Mouse (Mus musculus) hematopoietic stem cell, adult 5-6 weeks (primary cell): ENCODE measurements at regions not wholly inside any gene's neighbourhood (a gene's known extent, or its start where the extent isn't known, plus 50 kb on each side); places are given as distances from the start of the nearest gene placed in this dataset.
"Not testable (repeated sequence)": the region's sequence is repeated elsewhere in the genome, so short reads cannot be mapped to it uniquely, and the experiment has no call there.

ENCODE experiments used
- ATAC-seq, 2 experiments: fragments of 125-278 bp in 1 of 2; replicated peaks in 1 of 2; 2 replicates each; pipeline ENCODE4 v1.8.0; 2016 to 2017; ENCODE audit warnings: inconsistent platforms in 2 of 2, mild to moderate bottlenecking in 2 of 2, moderate number of reproducible peaks in 2 of 2, low read depth in 1 of 2, moderate TSS enrichment in 1 of 2; ENCODE audit not compliant: low FRiP score in 2 of 2, poor library complexity in 2 of 2, severe bottlenecking in 2 of 2, insufficient read depth in 1 of 2, low TSS enrichment in 1 of 2

GRCm38 (mm10) chr7:87096500-87096899, 100.6 kb downstream of the Vmn2r79 start:
- no peak for ATAC-seq

DNA sequence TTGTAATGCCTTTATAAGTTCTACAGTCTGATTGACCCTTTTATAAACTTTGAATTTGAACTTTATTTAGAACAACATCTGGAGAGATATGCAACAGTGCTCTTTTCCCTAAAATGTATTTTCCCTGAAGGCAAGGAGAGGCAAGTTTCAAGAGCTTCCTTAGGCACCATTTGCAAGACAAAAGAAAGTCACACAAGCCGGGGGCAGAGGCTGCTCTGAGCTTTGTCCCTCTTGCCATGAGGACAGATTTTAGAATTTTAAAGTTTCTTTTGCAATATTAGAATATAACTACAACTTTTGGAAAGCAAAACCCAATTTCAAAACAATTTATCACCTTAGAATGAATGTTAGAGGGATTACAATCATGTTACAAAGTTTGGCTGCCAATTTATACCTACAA, 103.7 kb downstream of the Vmn2r79 start:
- ATAC-seq = not testable (repeated sequence)

DNA sequence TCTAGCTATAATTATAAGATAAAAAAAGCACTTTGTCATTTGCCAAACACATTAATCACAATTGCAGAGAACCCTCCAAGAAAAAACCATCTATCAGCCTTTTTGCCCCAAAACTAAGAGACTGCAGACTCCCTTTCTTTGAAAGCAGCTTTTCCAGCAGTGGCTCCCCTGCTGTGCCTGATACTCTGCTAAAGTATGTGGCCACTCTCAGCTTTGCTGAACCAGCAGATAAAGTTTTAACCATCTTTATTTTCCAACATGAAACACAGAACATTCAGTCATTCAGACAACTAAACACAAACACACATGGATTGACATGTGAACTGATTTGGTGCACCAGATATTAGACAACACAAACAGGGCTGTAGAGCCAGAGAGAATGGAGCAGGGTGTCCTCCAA, 104.5 kb downstream of the Vmn2r79 start:
- ATAC-seq = not testable (repeated sequence)

DNA sequence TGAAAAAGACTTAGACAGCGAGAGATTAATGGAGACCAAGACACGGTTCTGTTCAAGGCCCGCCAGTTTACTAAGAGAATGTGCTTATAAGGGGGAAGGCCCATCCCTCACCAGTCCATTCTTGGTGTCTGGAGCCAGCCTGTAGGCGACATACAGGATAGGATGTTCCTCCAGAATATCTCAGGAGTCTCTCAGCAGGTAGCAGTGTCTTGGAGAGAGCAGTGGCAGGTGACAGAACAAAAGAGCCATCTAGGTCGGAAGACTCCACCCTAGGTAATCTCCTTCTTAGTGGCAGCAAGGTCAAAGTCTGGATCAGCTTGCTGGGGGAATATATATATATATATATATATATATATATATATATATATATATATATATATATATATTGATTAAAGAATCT, 105.4 kb downstream of the Vmn2r79 start:
- ATAC-seq = not testable (repeated sequence)

- peak; percentile 77 to 89; a peak in 3 of 4 replicates for ATAC-seq
These were observed 114.5 kb downstream of the Vmn2r79 start for GRCm38 (mm10) chr7:87110312-87110984.

GRCm38 (mm10) chr7:87110985-87111372, 115.1 kb downstream of the Vmn2r79 start:
- no peak for ATAC-seq

DNA sequence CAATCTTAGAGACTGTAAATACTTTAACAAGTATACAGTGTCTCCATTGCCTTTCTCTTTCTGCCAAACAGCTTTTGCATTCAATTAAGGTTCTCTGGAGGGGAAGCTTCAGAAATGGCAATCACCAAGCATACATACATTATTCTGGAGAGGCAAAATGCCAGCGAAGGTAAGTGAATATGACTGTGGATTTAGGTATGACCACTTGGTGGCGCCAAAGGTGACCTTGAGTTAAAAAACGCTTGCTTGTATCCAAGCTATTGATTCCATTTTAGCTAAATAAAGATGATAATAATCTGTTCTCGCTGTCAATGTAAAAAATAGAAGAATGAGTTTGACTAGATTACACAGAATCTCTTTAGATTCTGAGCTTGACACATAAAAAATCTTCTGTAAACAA, 117.7 kb downstream of the Vmn2r79 start:
- peak in 1 of 2 experiments; percentile 63; a peak in 3 of 4 replicates for ATAC-seq

GRCm38 (mm10) chr7:87122516-87122915, 123.4 kb upstream of the Nox4 start:
- ATAC-seq = no peak

DNA sequence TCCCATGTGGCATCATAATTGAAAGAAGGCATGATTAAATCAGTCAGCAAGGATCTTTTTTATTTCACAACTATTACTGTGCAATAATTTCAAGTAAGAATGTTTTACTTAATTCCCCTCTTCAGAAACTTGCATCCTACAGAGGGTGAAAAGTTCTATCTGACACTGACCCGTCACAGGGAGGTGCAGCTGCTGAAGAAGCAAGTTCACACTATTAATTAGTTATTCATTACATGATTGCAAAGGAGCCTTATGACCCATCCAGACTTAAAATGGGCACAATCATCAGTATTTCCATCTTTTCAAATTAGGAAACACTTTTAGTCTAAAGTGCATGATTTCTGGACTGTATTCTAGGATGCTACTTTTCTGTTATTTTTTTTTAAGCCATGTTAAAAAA, 100.0 kb upstream of the Nox4 start:
- ATAC-seq = no peak

DNA sequence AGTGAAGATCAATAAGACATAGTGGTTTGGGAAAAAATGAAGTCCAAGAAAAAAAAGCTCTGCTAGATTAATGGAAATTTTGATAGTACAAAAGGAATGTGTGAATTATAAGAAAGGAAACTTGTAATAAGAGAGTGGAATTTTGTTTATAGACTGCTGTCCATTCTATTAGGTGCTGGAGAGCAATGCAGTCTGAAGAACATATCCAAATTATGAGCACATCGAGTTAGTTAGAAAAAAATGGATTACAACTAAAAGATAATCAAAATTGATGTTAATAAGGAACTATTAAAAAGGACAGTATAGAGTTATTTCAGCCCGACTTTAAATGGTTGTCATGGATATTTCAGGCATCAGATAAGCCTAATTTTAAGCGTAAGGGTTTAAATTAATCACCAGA, 98.2 kb upstream of the Nox4 start:
- no peak for ATAC-seq

GRCm38 (mm10) chr7:87148681-87149080, 97.2 kb upstream of the Nox4 start:
- ATAC-seq = no peak

DNA sequence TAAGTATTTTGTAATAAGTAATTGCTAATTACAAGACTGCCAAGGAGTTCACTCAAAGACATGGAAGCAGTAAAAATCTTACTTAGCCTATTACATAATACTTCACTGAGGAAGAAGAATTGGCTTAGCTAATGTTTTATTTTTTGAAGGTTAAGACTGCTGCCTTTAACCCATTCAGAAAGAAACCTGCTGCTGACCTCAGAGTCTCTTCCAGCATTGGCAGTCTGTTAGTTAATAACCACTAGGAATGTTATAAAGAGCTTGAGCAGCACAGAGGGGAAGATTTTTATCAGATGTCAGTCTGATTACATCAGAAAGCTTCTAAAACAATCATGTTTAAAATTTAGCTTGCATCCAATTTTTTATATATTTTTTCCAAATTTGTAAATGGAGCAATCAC, 94.9 kb upstream of the Nox4 start:
- ATAC-seq = no peak

DNA sequence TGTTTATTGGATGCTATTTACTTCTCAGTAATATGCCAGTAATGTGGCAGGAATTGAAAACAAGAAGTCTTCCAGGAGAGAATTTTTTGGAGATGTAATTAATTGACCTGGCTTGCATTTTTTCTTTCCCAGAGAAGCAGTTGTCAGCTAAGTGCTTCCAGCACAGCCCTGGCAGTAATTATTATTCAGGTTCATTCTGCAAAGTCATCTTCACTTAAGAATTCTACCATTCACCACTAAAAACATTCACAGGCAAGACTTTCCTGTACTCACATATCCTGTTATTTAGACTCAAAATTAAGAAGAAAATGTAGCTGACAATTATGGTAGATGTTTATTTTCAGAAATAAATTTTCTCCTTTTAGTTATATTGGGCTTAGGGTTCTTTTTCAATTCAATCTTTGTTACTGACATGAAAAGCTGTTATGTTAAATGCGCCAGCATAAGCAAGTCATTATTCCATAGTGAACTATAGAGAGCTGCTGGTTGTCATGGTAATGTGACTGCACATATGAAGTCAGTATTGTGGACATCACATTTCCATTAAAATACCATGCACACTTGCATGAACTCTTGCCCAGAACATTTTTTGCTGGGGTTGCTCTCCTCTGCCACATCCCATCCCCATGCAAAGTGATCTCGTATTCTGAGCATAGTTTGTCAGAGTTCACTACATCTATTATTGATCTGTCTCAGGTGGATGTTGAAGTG, 59.3 kb upstream of the Nox4 start:
- no peak for ATAC-seq

DNA sequence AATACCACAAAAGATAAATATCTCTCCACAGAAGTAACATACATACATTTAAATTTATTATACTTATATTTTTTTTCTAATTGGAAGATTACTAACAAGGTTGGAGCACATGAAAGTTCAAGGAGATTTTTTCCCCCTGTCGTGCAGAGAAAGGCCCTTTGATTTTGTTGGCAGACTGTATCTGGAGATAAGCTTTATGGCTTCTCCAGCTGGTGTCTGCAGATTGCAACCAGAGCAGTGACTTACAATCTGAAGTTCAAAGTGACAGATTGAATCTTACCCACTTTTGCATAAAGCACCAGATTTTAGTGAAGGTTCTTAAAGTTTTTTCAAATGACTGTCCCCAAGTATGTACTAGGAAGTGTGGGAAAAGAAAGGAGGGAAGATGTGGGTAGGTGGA, 50.2 kb upstream of the Nox4 start:
- ATAC-seq = no peak
